Mouse (Mus musculus) erythroid progenitor cell, adult 5-6 weeks (primary cell): Measurements from ENCODE around the gene Naa35. TPM values are rescaled to one million over a fixed set of nuclear protein-coding genes. Genes with fewer than 3 reads are reported as not detected.

Experiments
- ATAC-seq: replicated peaks from 2 replicates; pipeline ENCODE4 v1.8.0; 2016; ENCODE audit warnings: moderate number of reproducible peaks, mild to moderate bottlenecking, moderate TSS enrichment, inconsistent platforms; ENCODE audit not compliant: poor library complexity, low FRiP score, severe bottlenecking
- total RNA-seq, 2 experiments: library from RNA; stranded (forward) in 1 of 2; stranded (reverse) in 1 of 2; fragments of 150-400 nt in 1 of 2; fragments of 186-747, 209-891 nt in 1 of 2; gene quantifications; 2 replicates each; pipeline versions ENCODE4 v1.2.3 to v1.2.4; 2015 to 2017; ENCODE audit warnings: low replicate concordance in 2 of 2

The Naa35 gene
- total RNA-seq, 2 experiments from 2014 or later = 28.5 to 47.2 TPM

DNA sequence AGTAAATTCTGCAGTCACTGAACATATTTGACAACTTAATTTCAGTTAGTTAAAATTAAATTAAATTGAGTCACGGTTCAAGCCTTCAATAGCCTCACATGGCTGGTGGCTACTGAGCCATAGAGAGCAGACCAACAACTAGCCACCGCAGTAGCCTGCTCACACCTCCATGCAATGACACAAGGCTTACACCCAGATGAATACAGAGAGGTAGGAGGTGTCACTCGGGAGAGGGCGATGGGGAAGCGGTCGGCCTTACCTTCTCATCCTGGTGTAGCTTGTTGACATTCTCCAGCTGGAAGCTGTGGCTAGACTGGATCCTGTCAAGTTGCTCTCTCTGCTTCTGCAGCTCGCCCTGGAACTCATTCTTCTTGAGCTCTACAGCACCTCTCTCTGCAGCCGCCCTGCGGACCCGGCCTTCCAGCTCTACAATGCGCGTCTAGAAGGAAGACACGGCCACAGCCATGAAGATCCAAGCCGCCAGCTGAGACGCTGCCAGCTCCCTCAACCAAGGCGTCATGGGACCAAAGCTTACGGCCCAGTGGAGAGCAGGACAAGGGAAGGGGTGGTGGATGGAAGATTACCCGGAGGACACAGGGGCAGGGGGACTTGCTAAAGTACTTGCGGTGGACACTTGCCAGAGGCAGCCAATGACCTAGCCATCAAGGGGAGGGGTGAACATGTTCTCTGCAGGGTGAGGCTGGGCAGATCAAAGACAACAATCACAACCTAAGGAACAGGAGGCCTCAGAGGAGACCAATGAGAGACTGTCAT is 79.1 kb downstream of the Naa35 start:
- no peak for ATAC-seq

- ATAC-seq = no peak
These were observed 82.7 kb downstream of the Naa35 start for GRCm38 (mm10) chr13:59667763-59668162.

DNA sequence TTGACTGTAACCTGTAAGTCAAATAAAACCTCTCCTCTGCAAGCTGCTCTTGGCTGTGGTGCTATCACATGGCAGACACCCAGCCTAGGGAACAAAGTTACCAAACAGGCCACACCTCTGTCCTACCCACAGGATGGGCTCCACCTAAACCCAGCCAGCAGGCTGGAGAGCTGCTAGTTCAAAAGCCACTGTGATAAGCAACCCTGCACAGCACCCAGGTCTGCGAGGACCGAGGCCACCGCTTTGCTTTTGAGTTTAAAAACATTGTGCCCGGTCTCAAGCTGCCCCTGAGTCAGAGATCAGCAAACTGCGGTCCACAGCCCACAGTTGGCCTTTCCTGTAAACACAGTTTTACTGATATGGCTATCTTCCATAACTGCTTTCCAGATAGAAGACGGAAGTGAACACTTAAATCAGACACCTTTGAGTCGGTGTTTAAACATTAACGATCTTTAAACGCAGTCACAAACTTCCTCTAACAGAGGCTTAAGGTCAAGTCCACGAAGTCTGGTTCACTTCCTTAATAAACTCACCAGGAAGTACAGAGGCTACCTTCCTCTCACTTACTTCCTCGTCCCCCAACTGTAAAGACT is 83.5 kb downstream of the Naa35 start:
- ATAC-seq = peak; percentile 99

DNA sequence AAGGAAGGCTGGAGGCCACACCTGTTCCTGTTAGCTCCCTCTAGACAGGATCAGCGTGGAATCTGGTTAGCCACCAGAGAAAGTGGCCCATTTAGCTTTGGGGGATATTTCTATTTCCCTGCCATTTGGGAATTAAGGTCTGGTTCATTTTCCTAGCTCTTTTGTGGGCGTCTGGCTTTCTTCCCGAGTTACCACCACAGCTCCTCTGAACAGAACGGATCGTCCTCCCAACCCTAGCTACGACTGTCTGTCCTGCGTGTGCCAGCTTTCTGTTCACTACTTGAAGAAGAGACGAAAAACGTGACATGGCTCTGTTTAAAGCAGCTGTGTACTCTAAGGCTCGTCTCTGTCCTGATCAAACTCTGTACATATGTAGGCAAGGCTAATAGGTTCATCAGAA is 84.9 kb downstream of the Naa35 start:
- no peak for ATAC-seq

GRCm38 (mm10) chr13:59671521-59671920 is 86.5 kb downstream of the Naa35 start:
- no peak for ATAC-seq

GRCm38 (mm10) chr13:59672248-59672647 is 87.2 kb downstream of the Naa35 start:
- ATAC-seq = no peak

GRCm38 (mm10) chr13:59673597-59673996 is 88.5 kb downstream of the Naa35 start:
- no peak for ATAC-seq

- ATAC-seq = no peak
These were observed 89.2 kb downstream of the Naa35 start for GRCm38 (mm10) chr13:59674215-59674614.

DNA sequence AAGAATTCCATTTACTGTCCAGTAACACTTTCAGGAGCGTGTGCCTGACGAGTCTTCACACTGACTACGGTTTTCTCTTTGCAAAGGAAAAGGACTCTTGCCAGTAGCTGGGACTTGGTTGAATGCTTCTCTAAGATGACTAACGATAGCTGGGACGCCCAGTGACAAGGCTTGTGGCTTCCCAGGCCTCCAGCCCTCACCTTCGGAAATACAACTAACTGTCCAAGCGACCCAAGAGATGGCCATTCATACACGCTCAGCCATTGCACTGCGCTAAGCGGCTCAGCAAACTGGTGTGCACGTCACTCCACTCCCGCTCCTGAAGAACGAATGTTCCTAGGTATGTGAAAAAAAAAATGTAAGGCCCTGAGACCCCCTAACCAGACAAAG is 89.7 kb downstream of the Naa35 start:
- peak; percentile 69 for ATAC-seq

- ATAC-seq = peak; percentile 85
These were observed 90.3 kb downstream of the Naa35 start, which contains the start of gene Golm1 for GRCm38 (mm10) chr13:59675151-59676011. Gene Golm1, minus strand, starts transcription at chr13:59675811.

DNA sequence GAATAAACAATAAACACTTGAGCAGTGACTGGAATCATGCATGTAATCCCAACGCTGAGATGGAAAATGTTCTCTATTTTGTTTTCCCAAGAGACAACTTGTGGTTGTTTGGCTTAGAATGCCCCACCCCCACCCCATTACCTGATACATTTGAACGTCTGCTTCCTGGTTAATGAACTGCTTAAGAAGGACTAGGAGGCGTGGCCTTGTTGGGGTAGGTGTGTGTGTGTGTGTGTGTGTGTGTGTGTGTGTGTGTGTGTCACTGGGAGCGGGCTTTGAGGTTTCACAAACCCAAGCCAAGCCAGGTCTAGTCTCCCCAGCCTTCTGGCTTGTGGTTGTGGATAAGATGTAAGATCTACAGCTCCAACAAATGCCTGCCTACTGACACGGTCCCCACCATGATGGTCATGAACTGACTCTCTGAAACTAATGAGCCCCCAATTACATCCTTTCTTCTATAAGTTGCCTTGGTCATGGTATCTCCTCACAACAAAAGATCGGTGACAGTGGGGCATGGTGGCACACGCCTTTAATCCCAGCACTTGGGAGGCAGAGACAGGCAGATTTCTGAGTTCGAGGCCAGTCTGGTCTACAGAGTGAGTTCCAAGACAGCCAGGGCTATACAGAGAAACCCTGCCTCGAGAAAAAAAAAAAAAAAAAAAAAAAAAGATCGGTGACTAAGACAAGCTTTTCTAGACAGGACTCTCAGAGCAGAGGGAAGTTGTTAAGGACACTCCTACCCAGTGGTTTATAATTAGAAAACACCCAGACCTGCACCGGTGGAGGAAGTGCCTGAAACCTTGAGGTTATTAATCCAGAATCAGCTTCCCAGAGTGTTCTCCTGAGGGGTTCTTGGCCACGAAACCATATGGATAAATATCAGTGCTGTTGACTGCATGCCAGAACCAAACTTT is 91.5 kb downstream of the Naa35 start:
- no peak for ATAC-seq

GRCm38 (mm10) chr13:59679306-59679705 is 94.2 kb downstream of the Naa35 start:
- ATAC-seq = no peak

DNA sequence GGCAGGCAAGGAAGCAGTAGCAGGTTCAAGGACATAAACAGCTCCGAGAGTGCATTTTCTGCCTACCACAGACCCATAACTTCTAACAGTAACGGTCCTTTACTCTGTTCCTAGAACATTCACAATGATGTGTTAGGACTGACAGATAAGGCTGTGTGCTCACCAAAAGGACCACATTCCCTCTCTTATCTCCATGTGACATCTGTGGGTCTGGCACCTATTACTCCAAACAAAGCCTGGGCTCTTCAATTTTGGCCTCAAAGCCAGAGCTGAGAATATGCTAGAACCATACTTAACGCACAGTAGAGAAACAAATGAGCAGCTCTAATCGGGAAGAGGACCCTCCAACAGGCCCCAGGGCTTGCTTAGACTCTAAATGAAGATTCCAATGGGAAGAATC is 94.8 kb downstream of the Naa35 start:
- no peak for ATAC-seq

DNA sequence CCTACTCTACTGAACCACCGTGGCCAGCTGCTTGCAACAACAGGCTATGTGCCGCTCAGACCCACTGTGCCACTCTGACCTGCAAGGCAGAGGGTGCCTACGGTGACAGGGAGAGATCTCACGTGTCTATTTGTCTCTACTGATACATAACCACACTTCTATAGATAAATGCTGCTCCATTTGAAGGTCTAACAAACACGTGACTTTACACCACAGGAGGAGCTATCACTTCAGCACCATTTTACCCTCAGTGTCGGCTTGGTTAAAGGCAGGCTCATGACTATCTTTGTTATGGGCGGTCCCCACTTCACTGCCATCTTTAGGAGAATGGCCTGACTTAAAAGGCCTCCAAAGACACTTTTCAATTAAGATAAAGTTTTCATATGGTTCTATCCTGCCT is 97.6 kb downstream of the Naa35 start:
- ATAC-seq = peak; percentile 70; the same call in 1 of the 2 replicates

- ATAC-seq = no peak
These were observed 100.2 kb downstream of the Naa35 start for GRCm38 (mm10) chr13:59685236-59685635.

Other genes with a start within 250 kb of the Naa35 start
- 35.7 and 83.4 TPM in 2 replicates for gene Agtpbp1, start within 50 bp of the Naa35 start, total RNA-seq (2015; ENCODE audit: low replicate concordance)
- gene Agtpbp1, start within 50 bp of the Naa35 start, total RNA-seq (2017; ENCODE audit: low replicate concordance) = 45.5 and 71.2 TPM in 2 replicates
- 45.0 and 46.1 TPM in 2 replicates for gene Golm1, start 90.6 kb downstream of the Naa35 start, total RNA-seq (2015; ENCODE audit: low replicate concordance)
- gene Golm1, start 90.6 kb downstream of the Naa35 start, total RNA-seq (2017; ENCODE audit: low replicate concordance) = 78.4 and 80.5 TPM in 2 replicates
- gene 4921517D22Rik, start 108.8 kb downstream of the Naa35 start, total RNA-seq (2015; ENCODE audit: low replicate concordance) = not detected in 2 replicates
- not detected in 2 replicates for gene 4921517D22Rik, start 108.8 kb downstream of the Naa35 start, total RNA-seq (2017; ENCODE audit: low replicate concordance)
- gene Spata31d1a, start 125.1 kb downstream of the Naa35 start, total RNA-seq (2015; ENCODE audit: low replicate concordance) = not detected in 2 replicates
- not detected in 2 replicates for gene Spata31d1a, start 125.1 kb downstream of the Naa35 start, total RNA-seq (2017; ENCODE audit: low replicate concordance)
- gene Spata31d1b, start 127.0 kb downstream of the Naa35 start, total RNA-seq (2015; ENCODE audit: low replicate concordance) = not detected in 2 replicates
- not detected in 2 replicates for gene Spata31d1b, start 127.0 kb downstream of the Naa35 start, total RNA-seq (2017; ENCODE audit: low replicate concordance)
- gene Spata31d1d, start 146.5 kb downstream of the Naa35 start, total RNA-seq (2015; ENCODE audit: low replicate concordance) = not detected in 2 replicates
- gene Spata31d1d, start 146.5 kb downstream of the Naa35 start, total RNA-seq (2017; ENCODE audit: low replicate concordance) = not detected in 2 replicates
- 2.9 and 3.2 TPM in 2 replicates for gene 1700014D04Rik, start 161.5 kb downstream of the Naa35 start, total RNA-seq (2015; ENCODE audit: low replicate concordance)
- gene 1700014D04Rik, start 161.5 kb downstream of the Naa35 start, total RNA-seq (2017; ENCODE audit: low replicate concordance) = 0.13 TPM in 1 of 2 replicates, not detected in the other
- 543 and 663 TPM in 2 replicates for gene Isca1, start 184.6 kb downstream of the Naa35 start, total RNA-seq (2015; ENCODE audit: low replicate concordance)
- 331 and 419 TPM in 2 replicates for gene Isca1, start 184.6 kb downstream of the Naa35 start, total RNA-seq (2017; ENCODE audit: low replicate concordance)
- not detected in 2 replicates for gene Gm49354, start 197.0 kb downstream of the Naa35 start, total RNA-seq (2015; ENCODE audit: low replicate concordance)
- gene Gm49354, start 197.0 kb downstream of the Naa35 start, total RNA-seq (2017; ENCODE audit: low replicate concordance) = 217 and 577 TPM in 2 replicates
- 459 and 492 TPM in 2 replicates for gene Tut7, start 237.9 kb downstream of the Naa35 start, total RNA-seq (2015; ENCODE audit: low replicate concordance)
- 561 and 620 TPM in 2 replicates for gene Tut7, start 237.9 kb downstream of the Naa35 start, total RNA-seq (2017; ENCODE audit: low replicate concordance)